Mouse (Mus musculus): ENCODE results near the gene Pde12. TPM values are rescaled to one million over a fixed set of nuclear protein-coding genes. Genes with fewer than 3 reads are reported as not detected.

Gene Pde12
- polyA plus RNA-seq (2017; shearing (Covaris generic)), result 6.9 TPM

DNA sequence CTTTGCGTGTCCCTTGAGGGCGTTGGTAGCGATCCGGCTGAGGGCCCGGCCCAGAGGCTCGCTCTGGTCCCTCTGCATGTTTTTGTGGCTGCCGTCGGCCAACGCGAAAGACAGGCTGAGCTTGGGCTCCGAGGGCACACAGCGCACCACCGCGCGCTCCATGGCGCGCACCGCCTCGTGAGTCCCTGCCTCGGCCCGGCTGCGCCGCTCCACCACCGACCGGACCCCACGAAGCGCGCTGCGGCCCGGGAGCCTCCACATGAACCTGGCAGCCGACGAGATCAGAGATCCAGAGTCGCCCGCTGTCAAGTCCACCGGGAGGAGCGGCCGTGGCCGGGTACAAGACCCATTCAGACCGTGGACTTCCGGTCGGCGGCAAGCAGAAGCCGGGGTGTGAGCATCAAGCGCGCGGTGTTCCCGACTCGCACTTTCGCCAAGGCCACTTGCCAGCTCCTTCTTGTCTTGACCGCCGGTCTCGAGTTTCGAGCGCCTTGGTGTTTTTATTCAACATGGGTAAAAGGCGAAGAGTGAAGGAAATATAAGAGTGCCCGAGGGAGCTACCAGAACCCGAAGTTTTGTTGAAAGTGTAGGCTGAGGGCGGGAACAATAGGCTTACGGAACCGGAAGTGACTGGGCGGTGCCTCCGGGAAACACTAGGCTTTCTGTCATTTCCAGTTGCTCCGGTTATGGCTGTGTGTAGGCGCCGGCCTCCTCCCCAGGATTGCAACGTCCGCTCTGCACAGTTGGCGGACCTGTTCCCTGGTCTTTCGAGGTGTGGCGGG lies at the start of gene Pde12:
Gene Pde12 (minus strand): TSS at position 592 of the 782 bp plus-strand sequence.

DNA sequence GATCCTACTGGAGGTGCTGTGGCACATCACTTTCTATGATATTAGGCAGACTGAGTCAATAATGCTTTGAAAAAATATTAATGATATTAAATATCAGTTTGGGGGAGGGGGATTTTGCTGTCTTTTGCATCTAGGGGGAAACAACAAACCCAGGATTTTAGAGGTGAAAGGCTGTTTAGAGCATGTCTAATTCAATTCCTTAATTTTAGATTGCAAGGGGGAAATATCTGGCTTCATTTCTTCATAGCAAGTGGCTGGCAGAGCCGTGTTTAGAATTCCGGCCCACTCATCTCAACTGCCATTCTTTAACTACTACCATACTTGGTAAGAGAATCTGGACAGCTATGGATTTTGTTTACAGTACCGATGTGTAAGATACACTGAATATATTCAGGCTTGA lies 23.3 kb upstream of the Pde12 start, which contains the start of gene Dnah12:
Gene Dnah12 (plus strand): TSS at position 301 of the 400 bp plus-strand sequence.

DNA sequence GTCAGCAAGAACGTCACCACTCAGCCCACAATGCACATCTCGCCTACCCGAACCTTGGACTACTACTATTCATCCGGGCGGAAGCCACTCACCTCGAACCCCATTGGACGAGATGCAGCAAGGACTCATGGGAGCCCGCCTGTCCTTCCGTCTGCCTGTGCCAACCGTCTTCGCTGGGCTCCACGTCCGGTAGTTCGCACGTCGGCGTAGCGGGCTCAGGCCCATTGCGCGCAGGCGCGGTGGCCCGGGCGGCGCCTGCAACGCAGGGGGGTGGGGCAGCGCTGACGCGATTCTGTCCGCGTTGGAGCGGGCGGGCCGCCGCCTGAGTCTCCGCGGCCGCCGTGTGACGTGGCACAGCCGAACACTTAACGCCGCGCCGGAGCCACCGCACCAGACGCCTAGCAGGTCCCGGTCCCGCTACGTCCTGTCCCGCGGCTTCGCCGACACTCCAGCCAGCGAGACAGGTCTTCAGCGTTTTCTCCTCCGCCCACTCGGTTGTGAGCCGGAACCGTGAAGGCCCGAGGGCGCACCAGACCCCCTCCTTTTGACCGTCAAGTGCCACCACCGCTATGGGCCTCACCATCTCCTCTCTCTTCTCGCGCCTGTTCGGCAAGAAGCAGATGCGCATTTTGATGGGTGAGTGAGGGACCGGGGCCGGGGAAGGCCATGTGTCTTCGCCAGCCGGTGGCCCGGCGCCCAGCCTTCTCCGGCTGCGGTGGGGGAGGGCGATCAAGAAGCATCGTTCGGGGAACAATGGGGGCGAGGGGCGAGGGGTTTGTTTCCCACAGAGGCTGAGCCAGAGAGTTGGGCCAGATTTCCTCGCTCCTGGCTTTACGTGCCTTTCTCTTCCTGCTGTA lies 31.6 kb downstream of the Pde12 start, which contains the start of gene Arf4:
Gene Arf4 (plus strand): TSS at position 224 of the 857 bp plus-strand sequence.

Other genes starting within 250 kb of the Pde12 start
- gene Slmap, start 135.0 kb downstream of the Pde12 start, polyA plus RNA-seq (2017; shearing (Covaris generic)), result 11.7 TPM
- gene Dennd6a, start 96.0 kb downstream of the Pde12 start, polyA plus RNA-seq (2017; shearing (Covaris generic)), result 6.7 TPM
- 262 TPM for gene Arf4, start 31.8 kb downstream of the Pde12 start, polyA plus RNA-seq (2017; shearing (Covaris generic))
- 0.04 TPM for gene Dnah12, start 23.4 kb upstream of the Pde12 start, polyA plus RNA-seq (2017; shearing (Covaris generic))
- 0.34 TPM for gene Asb14, start 224.7 kb upstream of the Pde12 start, polyA plus RNA-seq (2017; shearing (Covaris generic))

Data from inflammation-experienced regulatory T-cells, adult 16 weeks (primary cell).